Mouse (Mus musculus) forebrain, embryonic 12.5 days (tissue): ENCODE data around the gene Sp4. TPM values are rescaled to one million over a fixed set of nuclear protein-coding genes. Genes with fewer than 3 reads are reported as not detected.

Experiments
- ATAC-seq: fragments of 200-750 bp; cut with Nextera tagmentation; 2 replicates; pipeline ENCODE4 v1.8.0; 2017; ENCODE audit warnings: moderate TSS enrichment; ENCODE audit not compliant: low FRiP score
- H3K27ac ChIP-seq: fragments of 300-500 bp; sonication (generic); 2 replicates; pipeline ENCODE4 v1.5.1; 2016; ENCODE audit warnings: mild to moderate bottlenecking
- H3K27me3 ChIP-seq: fragments of 300-500 bp; sonication (generic); 2 replicates; pipeline ENCODE4 v1.6.1; 2016; ENCODE audit warnings: mild to moderate bottlenecking
- H3K36me3 ChIP-seq: fragments of 300-500 bp; sonication (generic); replicated peaks from 2 replicates; pipeline ENCODE4 v1.6.1; 2016; ENCODE audit warnings: mild to moderate bottlenecking
- H3K4me1 ChIP-seq: fragments of 300-500 bp; sonication (generic); 2 replicates; pipeline ENCODE4 v1.6.1; 2016
- H3K4me2 ChIP-seq: fragments of 300-500 bp; sonication (generic); 2 replicates; pipeline ENCODE4 v1.6.1; 2016; ENCODE audit warnings: mild to moderate bottlenecking, moderate library complexity
- H3K4me3 ChIP-seq: fragments of 300-500 bp; sonication (generic); replicated peaks from 2 replicates; pipeline ENCODE4 v1.5.1; 2016; ENCODE audit warnings: mild to moderate bottlenecking
- H3K9ac ChIP-seq: fragments of 300-500 bp; sonication (generic); 2 replicates; pipeline ENCODE4 v1.6.1; 2016; ENCODE audit warnings: mild to moderate bottlenecking
- H3K9me3 ChIP-seq: fragments of 300-500 bp; sonication (generic); 2 replicates; pipeline ENCODE4 v1.6.1; 2016
- WGBS: fragments of 180-500 bp; shearing (Covaris S2); methylation state at CpG from one replicate; pipeline ENCODE4 v1.1.7; 2016; 5-methylcytosine and 5-hydroxymethylcytosine counted together
- polyA plus RNA-seq: library from polyadenylated mRNA; unstranded; fragments of >200 nt; fragmentation: Nextera tagmentation; extraction: Ambion mirVana; gene quantifications from 2 replicates; pipeline ENCODE4 v1.2.1, GENCODE M21; 2016

The Sp4 gene
- polyA plus RNA-seq, 1 experiment from 2014 or later: 24.3 TPM

DNA sequence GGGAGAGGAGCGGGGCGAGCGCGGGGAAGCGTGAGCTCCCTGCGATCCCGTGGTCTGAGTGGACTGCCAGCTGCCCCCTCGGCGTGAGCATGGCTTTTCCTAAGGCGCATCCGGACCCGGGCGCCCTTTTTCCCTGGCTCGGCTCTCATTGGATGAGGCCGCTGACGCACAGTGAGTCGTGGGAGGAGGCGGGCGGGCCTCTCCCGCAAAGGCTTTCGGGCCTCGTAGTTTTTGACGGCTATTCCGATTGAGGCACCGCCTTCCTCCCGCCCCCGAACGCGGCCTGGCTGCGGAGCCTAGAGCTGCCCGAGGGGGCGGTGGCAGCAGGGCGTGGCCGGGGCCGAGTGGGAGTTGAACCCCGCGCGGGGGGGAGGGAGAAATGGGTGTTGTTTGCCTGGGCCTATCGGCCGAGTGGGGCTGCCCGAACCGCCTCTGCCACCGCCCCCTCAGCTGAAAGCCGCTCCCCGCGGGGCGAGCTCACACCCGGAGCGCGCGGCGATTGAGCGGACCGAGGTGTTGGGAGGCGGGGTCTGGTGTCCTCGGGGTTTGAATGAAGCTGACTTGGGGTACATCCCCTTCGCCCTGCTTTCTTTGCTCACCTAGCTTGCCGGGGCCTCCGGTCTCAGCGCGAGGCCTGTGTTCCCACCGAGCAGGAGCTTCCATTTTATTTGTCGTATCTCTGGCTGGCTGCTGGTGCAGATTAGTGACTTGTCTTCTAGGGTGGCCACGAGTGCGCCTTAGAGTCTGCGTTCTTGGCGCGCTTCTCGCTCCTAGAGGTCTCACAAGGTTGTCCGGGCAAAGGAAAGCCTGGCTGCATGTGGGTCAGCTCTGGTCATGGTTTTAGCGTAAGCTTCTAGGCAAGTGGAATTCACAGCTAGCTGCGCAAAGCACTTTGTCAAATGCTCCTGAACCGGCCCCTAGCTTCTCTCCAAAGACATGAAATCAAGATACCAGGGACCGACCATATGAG is 911 bp upstream of the Sp4 start:
- Histone ChIP-seq H3K9ac (peak overlapping the region; percentile 75), H3K4me3 (peak overlapping the region; percentile 74), H3K4me1 (peaks cover 26% of the 10 kb centered on the region), H3K4me2 (peak overlapping the region; percentile 65), H3K36me3 (peaks cover 8% of the 10 kb centered on the region), H3K27ac (peak overlapping the region; percentile 98), H3K9me3 (no peaks in the 10 kb centered on the region), H3K27me3 (no peaks in the 10 kb centered on the region)
- peak; percentile 92 for ATAC-seq
- WGBS: under 1% methylated on average over 73 of the region's 74 CpGs

DNA sequence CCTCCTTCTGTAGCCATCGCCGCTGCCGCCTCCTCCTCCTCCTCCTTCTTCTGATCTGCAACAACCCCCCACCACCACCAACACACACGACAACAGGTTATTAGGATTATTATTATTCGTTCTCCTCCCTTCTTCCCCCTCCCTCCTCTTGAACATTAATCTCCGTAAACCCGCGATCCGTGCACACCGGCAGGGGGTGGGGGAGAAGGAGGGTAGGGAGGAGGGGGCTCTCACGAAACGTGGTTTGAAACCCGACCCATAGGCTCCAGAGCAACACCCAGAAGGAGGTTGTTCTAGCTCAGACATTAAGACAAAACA is 527 bp downstream of the Sp4 start:
- no peak for ATAC-seq
- Histone ChIP-seq H3K27ac (peak overlapping the region; percentile 98), H3K27me3 (no peaks in the 10 kb centered on the region), H3K4me3 (peak overlapping the region; percentile 74), H3K9ac (peak overlapping the region; percentile 75), H3K4me1 (peaks cover 34% of the 10 kb centered on the region), H3K9me3 (no peaks in the 10 kb centered on the region), H3K4me2 (peak overlapping the region; percentile 65), H3K36me3 (peaks cover 8% of the 10 kb centered on the region)
- WGBS: 0% methylated on average over 12 of the region's 13 CpGs

- 31% methylated on average over 6 of the region's 6 CpGs for WGBS
- Histone ChIP-seq H3K36me3 (peaks cover 8% of the 10 kb centered on the region), H3K27me3 (no peaks in the 10 kb centered on the region), H3K9ac (no peak overlapping the region), H3K27ac (no peak overlapping the region), H3K4me1 (peaks cover 34% of the 10 kb centered on the region), H3K4me3 (peak overlapping the region; percentile 74), H3K9me3 (no peaks in the 10 kb centered on the region), H3K4me2 (peak overlapping the region; percentile 65)
- no peak for ATAC-seq
Observed at GRCm38 (mm10) chr12:118299956-118300355, 1.3 kb downstream of the Sp4 start.

DNA sequence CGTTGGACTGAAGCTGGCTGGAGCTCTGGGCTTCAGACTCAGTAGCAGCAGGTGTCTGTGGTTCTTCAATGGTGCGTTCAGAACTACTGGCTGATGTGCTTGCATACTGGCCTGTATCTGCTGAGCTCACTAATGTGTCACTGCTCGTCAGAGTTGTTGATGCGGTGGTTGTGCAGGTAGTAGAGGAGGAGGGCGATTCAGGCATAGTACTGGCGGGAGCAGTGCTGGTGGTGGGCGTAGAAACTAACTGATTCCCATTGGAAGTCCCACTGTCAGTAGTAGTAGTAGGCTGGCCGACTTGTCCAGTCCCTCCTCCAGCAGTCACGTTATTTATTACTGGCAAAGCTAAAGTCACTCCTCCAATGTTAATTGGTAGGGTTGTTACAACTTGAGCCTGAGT is 2.1 kb downstream of the Sp4 start:
- WGBS: 78% methylated on average over 9 of the region's 9 CpGs
- Histone ChIP-seq H3K4me3 (no peak overlapping the region), H3K4me1 (peaks cover 34% of the 10 kb centered on the region), H3K27ac (no peak overlapping the region), H3K4me2 (peak overlapping the region; percentile 65), H3K36me3 (peaks cover 8% of the 10 kb centered on the region), H3K9me3 (no peaks in the 10 kb centered on the region), H3K27me3 (no peaks in the 10 kb centered on the region), H3K9ac (peak overlapping the region; percentile 36; the same call in 1 of the 2 replicates)
- ATAC-seq: no peak

DNA sequence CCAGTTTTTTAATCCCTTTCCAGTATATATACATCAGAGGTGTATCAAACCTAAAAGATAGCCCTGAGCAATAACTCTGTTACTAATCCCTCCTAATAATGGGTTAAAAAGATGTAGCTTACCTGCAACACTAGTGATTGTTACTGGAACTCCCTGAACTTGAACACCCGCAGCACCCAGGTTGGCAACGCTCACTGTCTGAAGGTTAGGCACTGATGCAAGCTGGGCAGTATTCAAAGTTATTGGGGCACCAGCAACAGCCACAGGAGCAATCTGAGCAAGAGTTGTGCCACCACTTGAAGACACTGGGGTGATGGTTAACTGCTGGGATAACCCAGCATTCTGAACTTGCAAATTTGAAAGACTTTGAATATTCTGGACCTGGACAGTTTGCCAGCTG is 2.7 kb downstream of the Sp4 start:
- no peak overlapping the region for H3K9ac ChIP-seq
- WGBS: 80% methylated on average over 2 of the region's 2 CpGs
- peak overlapping the region; percentile 9; the same call in 1 of the 2 replicates for H3K4me3 ChIP-seq
- H3K4me1 ChIP-seq: peaks cover 34% of the 10 kb centered on the region
- H3K27ac ChIP-seq: no peak overlapping the region
- peaks cover 8% of the 10 kb centered on the region for H3K36me3 ChIP-seq
- no peaks in the 10 kb centered on the region for H3K27me3 ChIP-seq
- H3K4me2 ChIP-seq: peak overlapping the region; percentile 65
- ATAC-seq: no peak
- no peaks in the 10 kb centered on the region for H3K9me3 ChIP-seq

GRCm38 (mm10) chr12:118296236-118296635 is 5.0 kb downstream of the Sp4 start:
- ATAC-seq: no peak
- WGBS: 94% methylated on average over 2 of the region's 2 CpGs
- H3K4me2 ChIP-seq: no peak overlapping the region

DNA sequence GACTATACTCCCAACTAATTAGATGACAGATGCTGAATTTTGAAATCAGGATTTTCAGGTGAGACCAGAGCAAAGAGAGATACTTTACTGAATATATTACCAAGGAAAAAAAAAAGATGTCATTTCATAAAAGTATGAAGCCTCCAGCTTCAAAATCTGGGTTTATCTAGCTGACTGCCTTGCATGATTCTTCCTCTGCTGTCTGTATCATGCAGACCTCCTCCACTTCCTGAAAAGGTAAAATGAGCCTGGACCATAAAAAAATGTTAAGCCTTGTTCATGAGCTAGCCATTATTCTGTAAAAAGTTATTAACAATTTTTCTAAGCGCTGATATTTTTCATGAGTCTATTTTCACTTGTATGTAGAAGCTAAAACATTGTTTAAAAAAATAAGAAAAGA is 5.4 kb downstream of the Sp4 start:
- no peak overlapping the region for H3K4me3 ChIP-seq
- H3K27ac ChIP-seq: no peak overlapping the region
- no peak overlapping the region for H3K4me2 ChIP-seq
- 96% methylated on average over 1 of the region's 1 CpGs for WGBS
- peaks cover 31% of the 10 kb centered on the region for H3K4me1 ChIP-seq
- H3K36me3 ChIP-seq: peaks cover 8% of the 10 kb centered on the region
- H3K27me3 ChIP-seq: no peaks in the 10 kb centered on the region
- H3K9me3 ChIP-seq: no peaks in the 10 kb centered on the region
- no peak for ATAC-seq
- no peak overlapping the region for H3K9ac ChIP-seq

More at GRCm38 (mm10) chr12:118296236-118296635, 5.0 kb downstream of the Sp4 start:
- Histone ChIP-seq H3K4me1 (peaks cover 28% of the 10 kb centered on the region), H3K9ac (no peak overlapping the region), H3K27ac (no peak overlapping the region), H3K27me3 (no peaks in the 10 kb centered on the region), H3K4me3 (no peak overlapping the region), H3K9me3 (no peaks in the 10 kb centered on the region), H3K36me3 (peaks cover 8% of the 10 kb centered on the region)

DNA sequence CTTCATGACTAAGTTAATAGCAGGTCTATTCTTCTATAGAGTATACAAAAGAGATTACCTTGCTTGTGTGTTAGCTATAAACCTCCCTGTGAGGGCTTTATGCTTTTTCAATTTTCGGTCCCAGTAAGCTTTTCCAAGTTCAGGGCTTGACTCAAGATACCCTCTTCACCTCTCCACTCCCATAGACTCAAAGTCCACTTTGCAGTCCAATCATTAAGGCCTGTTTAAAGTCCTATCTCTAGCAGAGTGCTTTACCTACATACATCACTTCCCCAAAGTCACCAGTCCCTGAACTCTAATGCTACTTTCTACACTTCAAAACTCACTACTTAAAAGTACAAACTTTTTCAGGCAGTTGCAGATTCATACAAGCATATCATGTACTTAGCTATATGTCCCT is 12.3 kb downstream of the Sp4 start:
- Histone ChIP-seq H3K9ac (no peak overlapping the region), H3K36me3 (no peaks in the 10 kb centered on the region), H3K4me2 (no peak overlapping the region), H3K27me3 (no peaks in the 10 kb centered on the region), H3K27ac (no peak overlapping the region), H3K4me1 (peaks cover 5% of the 10 kb centered on the region; the same call in 1 of the 2 replicates), H3K9me3 (no peaks in the 10 kb centered on the region), H3K4me3 (no peak overlapping the region)
- ATAC-seq: no peak
- WGBS: 91% methylated on average over 1 of the region's 1 CpGs

- H3K9me3 ChIP-seq: no peaks in the 10 kb centered on the region
- H3K27ac ChIP-seq: no peak overlapping the region
- no peaks in the 10 kb centered on the region for H3K27me3 ChIP-seq
- H3K4me3 ChIP-seq: no peak overlapping the region
- no peak overlapping the region for H3K4me2 ChIP-seq
- H3K36me3 ChIP-seq: no peaks in the 10 kb centered on the region
- no peak overlapping the region for H3K9ac ChIP-seq
- no peak for ATAC-seq
- 92% methylated on average over 6 of the region's 6 CpGs for WGBS
- H3K4me1 ChIP-seq: no peaks in the 10 kb centered on the region
Observed at GRCm38 (mm10) chr12:118285099-118285498, 16.1 kb downstream of the Sp4 start.

- ATAC-seq: no peak
- Histone ChIP-seq H3K9ac (no peak overlapping the region), H3K4me1 (no peaks in the 10 kb centered on the region), H3K4me2 (no peak overlapping the region), H3K27me3 (no peaks in the 10 kb centered on the region), H3K4me3 (no peak overlapping the region), H3K27ac (no peak overlapping the region), H3K36me3 (no peaks in the 10 kb centered on the region), H3K9me3 (no peaks in the 10 kb centered on the region)
- 85% methylated on average over 1 of the region's 1 CpGs for WGBS
Observed at GRCm38 (mm10) chr12:118281961-118282360, 19.3 kb downstream of the Sp4 start.

- H3K4me2 ChIP-seq: no peak overlapping the region
- no peak for ATAC-seq
- 93% methylated on average over 5 of the region's 5 CpGs for WGBS
Observed at GRCm38 (mm10) chr12:118276385-118276784, 24.9 kb downstream of the Sp4 start.

DNA sequence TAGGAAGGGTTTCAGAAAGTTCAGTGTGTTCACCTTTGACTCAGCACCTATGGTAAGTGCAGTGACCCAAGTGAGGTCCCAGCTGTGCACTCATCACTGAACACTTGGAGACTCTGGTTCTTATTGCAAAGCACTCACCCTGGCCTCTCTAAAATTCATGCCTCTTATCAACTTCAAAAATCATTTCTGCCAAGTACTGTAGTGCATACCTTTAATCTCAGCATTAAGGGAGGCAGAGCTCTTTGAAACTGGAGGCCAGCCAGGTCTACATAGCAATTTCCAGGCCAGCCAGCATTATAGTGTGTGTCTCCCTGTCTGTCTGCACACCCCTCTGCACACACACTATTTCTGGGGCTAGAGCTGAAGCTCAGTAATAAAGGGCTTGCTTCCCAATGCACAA is 36.3 kb downstream of the Sp4 start:
- H3K27me3 ChIP-seq: no peaks in the 10 kb centered on the region
- H3K4me1 ChIP-seq: no peaks in the 10 kb centered on the region
- no peak overlapping the region for H3K4me3 ChIP-seq
- H3K9ac ChIP-seq: no peak overlapping the region
- no peak overlapping the region for H3K27ac ChIP-seq
- no peak overlapping the region for H3K4me2 ChIP-seq
- no peak for ATAC-seq
- H3K9me3 ChIP-seq: no peaks in the 10 kb centered on the region
- H3K36me3 ChIP-seq: peaks cover 8% of the 10 kb centered on the region

More at GRCm38 (mm10) chr12:118276385-118276784, 24.9 kb downstream of the Sp4 start:
- Histone ChIP-seq H3K27me3 (no peaks in the 10 kb centered on the region), H3K4me1 (no peaks in the 10 kb centered on the region), H3K9ac (no peak overlapping the region), H3K27ac (no peak overlapping the region), H3K4me3 (no peak overlapping the region), H3K36me3 (no peaks in the 10 kb centered on the region), H3K9me3 (no peaks in the 10 kb centered on the region)

- 90% methylated on average over 1 of the region's 1 CpGs for WGBS
- ATAC-seq: no peak
- H3K4me3 ChIP-seq: no peak overlapping the region
Observed at GRCm38 (mm10) chr12:118263878-118264277, 37.4 kb downstream of the Sp4 start.

More at GRCm38 (mm10) chr12:118263878-118264277, 37.4 kb downstream of the Sp4 start:
- Histone ChIP-seq H3K9me3 (no peaks in the 10 kb centered on the region), H3K4me2 (no peak overlapping the region), H3K9ac (no peak overlapping the region), H3K27me3 (no peaks in the 10 kb centered on the region), H3K4me1 (no peaks in the 10 kb centered on the region), H3K36me3 (peaks cover 8% of the 10 kb centered on the region), H3K27ac (no peak overlapping the region)
